Mouse (Mus musculus): ENCODE results near the gene Cdc42se1.
A peak's percentile ranks its signal among the peaks of the same experiment; 100 is the strongest.
"Not testable (repeated sequence)": the region's sequence is repeated elsewhere in the genome, so short reads cannot be mapped to it uniquely, and the experiment has no call there.

Cdc42se1 gene

DNA sequence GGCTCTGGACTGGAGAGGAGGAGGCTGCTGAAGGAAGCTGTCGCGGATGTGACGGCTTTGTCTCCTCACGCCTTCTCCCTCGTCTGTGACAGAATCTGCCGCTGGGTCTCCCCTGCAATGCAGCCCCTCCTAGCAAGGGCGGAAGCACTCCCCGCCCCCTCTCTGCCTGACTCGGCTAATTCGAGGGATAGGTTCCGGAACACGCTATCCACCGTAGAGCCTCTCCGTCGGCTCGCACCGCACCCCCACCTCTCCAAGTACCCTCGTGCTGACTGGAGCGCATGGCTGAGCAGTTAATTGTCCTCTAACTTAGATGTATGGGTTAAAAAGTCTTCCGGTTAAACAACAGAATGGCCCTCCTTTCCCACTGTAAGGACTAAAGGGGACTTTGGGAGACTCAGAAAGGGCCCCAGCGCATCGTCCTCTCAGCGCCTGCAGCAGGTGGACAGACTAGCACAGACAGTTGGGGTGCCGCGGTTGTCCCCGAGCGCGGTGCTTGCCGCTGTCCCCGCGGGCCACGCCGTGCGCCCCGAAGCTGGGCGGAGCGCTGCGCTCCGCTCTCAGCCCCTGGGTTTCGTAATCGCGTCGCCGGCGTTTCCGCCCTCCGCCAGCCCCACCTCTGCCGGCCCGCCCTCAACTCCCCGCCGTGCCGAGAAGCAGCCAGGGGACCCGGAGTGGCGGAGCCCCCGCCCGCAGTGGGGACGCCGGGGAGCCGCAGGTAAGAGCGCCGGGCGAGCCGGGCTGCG is at the start of gene Cdc42se1:
Cdc42se1 (plus strand) TSS at position 585 of the 746 bp plus-strand sequence.
- peak; percentile 99 for DNase-seq

DNA sequence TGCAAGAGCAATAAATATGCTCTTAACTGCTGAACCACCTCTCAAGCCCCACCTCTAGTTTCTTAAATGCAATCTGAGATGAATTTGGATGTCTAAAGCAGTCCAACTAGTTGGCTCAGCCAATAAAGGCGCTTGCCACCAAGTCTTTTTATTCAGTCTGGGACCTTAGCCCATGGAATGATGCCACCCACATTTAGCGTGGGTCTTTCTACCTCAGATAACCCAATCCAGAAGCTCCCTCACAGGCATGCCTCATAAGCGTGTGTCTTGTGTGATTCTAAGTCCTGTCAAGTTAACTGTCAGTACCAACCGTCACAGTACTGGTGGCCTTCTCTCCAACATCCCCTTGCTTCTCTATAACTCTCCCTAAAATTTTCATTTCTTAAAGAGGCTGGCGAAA is 49.6 kb upstream of the Cdc42se1 start:
- DNase-seq, result no peak

DNA sequence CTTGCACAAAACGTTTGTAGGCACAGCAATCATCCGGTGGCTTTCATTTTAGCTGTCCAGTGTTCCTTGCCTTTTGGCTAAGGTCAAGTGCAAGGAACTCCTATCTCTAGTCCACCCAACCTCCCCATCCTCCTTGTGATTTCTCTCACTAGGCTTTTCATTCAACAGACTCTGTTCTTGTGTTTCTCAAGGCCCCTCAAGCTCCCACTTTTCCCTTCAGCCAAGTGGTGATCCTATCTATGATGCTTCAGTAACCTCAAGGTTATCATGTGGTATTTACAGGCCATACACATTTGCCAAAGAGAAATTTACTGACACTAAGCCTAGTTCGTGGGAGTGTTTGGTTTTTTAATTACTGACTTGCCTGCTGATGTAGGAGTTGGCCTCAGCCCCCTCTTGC is 48.6 kb upstream of the Cdc42se1 start:
- DNase-seq, result peak; percentile 51

DNA sequence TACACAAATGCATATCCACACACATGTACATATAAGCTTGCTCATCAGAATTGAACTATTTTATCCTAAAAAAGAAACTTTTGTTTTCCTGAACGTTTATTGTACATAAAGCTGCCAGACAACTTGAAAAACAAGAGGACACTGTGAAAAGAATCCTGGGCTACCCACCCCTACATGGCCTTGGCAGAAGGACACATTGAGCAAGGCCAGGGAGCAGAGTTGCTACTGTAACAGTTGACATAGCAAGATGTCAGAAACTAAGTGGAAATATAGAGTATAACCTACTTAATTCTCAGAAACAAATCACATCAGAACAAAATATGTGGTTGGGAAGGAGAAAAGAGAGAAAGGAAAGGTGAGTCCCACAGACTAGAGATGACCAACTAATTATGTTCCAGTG is 46.7 kb upstream of the Cdc42se1 start:
- no peak for DNase-seq

DNA sequence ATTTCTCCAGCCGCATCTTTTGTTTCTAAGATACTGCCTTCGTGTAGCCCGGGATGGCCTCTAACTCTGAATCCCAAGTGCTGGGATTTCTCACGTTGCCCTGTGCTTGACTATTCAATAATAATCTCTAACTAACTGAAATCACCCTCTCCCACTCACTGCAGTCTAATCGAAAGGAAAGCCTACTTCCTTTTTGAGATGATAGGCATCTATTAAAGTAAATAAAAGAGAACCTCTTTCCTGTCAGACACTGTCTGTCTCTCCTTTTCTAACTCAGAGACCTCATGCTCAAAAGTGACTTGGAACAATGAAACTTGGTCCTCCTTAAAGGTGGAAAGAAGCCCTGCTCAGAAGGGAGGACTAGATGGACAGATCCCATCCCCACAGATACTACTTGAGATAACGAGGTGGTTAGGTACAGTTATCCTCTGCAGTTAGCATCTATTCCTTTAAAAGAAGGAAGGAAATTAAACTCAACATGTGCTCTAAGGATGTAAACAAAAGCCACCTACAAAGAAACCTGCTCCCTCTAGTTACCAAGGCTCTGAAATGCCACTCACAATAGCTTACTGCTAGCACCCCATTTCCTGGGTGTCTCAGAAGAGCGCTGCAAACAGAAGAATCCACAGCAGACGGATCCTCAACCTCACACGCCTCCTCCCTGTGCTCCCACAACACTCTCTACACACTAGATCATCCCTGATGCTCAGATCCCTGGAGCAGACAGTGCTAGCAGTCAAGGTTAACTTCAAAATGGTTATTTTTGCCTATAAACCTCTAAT is 43.5 kb upstream of the Cdc42se1 start:
- DNase-seq, result no peak

DNA sequence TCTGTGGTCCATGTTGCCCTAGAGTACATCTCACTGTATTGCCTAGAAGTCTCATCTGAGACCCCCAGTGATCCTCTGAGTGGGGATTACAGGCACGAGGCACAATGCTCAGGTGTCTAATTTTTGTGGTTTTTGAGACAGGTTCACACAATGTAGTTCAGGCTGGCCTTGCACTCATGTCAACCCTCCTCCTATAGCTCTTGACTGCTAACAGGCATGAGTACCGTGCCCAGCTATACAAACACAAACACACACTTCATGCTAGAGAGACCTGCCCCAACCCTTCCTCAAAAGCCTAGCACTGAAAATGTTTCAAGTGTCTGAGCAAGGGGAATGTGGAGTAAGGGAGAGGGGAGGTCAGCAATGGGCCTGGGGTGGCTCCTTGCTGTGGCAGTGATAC is 42.4 kb upstream of the Cdc42se1 start:
- peak; percentile 75 for DNase-seq

DNA sequence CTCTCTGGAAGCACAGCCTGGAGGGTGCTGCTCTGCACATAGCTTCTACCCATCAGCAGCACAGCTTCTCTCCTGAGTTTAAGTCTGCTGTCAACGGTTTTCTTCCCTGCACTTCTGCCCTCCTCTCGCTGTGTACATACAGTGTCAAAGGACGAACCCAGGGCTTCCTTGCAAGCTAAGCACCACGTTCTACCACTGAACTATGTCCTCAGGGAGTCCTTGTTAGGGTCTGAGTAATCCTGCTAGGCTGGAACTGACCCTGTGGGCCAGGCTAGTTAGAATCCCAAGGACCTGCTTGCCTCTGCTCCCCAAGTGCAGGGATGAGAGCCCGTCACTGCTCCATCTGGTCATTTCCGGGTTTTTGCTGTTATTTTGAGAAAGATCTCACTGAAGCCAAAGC is 41.6 kb upstream of the Cdc42se1 start:
- no peak for DNase-seq

DNA sequence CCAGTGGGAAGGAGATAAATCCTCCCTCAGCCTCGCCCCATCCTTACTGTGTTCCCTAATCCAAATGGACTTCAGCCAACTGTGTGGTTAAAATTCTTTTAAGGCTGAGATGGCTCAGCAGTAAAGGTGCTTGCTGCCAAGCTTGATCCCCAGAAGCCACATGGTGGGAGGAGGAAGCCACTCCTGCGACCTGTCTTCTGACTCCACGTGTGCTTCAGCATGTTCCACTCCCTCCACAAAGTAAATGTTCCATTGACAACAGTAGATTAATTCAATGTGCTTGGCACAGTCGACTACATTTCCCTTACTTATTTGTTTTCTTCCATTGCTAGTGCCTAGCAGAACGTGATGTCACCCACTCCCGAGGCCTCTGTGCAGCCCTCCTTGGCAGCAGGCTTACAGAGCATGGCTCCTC is 33.8 kb upstream of the Cdc42se1 start:
- DNase-seq, result no peak

DNA sequence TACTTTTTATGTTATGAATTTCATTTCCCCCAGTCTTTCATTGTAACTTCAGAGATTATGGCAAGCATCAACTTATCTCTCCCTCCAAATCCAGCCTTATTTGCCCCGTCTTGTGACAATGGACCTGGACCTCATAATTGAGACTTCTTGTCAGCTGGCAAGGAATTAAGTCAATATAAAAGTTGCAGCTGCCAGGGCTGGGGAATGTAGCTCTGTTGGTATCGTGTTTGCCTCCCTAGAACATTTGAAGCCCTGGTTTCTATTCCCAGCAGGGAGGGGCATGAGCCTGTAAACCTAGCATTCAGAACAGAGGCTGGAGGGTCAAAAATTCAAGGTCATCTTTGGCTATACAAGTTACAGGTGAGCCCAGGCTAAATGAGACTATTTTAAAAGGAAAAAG is 32.8 kb upstream of the Cdc42se1 start:
- DNase-seq, result no peak

DNA sequence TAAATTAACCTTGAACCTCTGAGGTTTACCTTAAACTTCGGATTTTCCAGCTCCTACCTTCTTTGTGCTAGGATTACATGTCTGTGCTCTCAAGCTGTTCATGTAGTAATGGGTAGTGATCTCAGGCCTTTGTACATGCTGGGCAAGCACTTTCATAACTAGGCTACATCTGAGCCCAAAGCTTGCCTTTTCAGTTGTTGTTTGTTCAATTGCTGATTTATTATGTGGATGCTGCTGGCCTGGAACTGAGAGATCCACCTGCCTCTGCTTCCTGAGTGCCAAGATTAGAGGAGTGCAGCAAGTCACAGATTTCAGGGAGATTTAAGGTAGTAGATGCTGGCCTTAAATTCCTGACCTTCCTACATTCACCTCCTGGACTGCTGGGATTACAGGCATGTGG is 29.4 kb upstream of the Cdc42se1 start:
- no peak for DNase-seq

DNA sequence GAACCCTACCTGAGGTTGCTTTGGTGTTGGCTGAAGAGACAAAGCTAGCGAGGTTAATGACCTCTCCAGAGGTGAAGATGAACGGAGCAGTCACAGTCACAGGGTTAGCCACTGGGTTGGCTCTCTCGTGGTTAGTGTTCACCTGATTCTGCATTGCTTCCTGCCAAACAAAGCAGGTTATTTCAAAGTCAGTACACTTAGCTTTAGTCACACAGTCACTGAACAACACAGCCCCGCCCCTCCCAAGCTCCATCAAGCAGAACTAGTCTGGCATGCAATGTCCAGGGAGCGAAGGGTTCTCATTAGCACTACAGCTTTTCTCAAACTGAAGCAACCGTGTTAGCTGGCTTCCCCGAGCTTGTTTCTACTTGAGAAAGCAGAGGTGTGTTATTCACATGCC is 28.4 kb upstream of the Cdc42se1 start:
- peak; percentile 93 for DNase-seq

DNA sequence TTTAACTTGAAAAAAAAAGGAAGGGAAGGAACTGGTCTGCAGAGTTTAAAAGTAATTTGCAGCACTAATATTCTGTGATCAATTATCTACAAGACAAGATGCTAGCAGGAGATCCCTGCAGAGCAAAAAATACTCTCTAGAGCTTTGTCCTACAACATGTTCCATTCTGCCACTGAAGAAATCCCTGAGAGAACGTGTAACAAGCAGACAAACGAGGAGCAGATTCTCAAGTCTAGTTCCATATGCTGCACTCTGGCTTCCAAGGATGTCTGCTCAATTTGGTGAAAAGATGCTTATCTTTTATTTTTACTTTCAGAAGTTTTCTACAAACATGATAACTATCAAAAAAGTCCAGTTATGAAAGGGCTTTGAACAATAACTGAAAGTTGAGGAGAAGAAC is 28.0 kb upstream of the Cdc42se1 start:
- no peak for DNase-seq

DNA sequence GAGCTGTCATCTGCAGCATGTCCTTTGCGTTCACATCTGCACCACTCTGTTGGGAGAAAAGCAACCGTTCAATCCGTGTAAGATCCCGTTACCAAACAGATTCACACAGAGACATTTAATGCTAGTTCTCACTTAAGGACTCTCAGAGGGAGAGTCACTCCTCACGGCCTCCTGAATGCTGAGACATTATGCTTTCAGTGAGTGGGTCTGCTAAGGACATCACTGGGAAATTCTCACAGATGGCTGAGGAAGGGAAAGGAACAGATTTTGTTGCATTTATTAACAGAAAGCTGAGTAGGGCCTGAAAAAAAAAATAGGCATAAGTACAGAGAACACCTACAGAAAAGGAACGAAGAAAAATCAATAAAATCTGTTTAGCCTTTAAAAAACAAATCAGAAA is 24.7 kb upstream of the Cdc42se1 start:
- DNase-seq, result no peak

DNA sequence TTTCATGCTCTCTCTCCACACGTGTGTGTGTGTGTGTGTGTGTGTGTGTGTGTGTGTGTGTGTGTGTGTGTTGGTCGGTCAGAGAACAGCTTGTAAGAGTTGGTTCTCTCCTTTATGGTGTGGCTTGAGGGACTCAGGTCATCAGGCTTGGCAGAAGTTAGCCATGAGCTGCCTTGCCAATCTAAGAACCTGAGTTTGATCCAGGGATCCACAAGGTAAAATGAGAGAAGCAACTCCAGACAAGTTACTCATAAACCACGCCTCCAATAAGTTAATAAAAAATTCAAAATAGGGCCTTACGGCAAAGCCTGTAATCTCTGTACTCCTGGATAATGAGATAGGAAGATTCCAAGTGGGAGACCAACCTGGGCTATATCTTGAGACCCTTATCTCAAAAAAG is 20.2 kb upstream of the Cdc42se1 start:
- DNase-seq, result no peak

DNA sequence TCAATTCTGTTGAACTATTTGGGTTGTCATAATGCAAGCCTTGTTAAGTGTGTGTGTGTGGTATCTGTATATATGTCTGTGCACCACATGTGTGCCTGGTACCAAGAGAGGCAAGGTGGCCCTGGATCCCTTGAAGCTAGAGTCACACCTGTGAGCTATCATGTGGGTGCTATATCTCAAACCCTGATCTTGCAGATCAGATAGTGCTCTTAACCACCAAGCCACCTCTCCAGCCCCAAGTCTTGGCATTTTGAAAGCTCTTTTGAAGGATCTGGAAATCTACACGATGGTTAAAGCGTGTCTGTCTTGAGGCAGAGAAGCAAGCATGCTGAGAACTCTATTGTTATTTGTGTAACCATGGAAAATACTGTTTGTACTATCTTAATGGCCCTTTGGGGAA is 17.9 kb upstream of the Cdc42se1 start:
- DNase-seq, result no peak

DNA sequence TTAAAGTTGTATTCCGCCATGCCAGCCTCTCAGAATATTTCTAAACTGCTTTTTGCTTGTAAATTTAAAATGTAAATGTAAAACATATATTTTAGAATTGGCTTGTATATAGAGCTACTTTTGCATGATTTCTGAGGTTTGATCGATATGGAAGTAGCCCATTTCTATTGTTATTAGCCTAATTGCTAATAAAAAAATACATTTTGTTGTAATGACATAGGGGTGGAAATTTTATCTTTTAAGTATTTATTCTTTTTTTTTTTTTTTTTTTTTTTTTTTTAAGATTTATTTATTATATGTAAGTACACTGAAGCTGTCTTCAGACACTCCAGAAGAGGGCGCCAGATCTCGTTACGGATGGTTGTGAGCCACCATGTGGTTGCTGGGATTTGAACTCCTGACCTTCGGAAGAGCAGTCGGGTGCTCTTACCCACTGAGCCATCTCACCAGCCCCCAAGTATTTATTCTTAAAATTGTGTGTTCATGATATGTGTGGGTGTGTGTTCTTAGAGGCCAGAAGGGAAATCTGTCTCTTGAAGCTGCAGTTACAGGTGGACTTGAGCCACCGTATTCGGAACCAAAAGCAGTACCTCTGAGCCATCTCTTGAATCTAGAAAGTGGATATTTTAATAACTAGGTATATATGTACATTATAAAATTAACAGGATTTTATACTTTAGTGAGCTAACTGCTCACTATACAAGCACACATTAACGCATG is 15.5 kb upstream of the Cdc42se1 start:
- not testable (repeated sequence) for DNase-seq

DNA sequence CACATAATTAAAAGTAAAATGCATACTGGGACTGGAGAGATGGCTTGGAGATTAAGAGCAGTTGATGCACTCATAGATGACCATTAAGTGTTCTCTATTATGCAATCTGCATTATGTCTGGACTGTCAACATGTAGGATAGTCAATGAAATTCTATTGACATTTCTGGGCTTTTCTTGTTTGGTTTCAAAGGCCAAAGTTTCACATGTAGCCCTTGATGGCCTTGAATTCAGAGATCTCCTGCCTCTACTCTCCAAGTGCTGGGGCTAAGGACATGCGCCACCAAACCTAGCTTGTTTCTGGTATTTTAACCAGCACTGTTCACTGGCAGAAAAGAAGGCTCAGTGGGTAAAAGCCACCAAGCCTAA is 14.9 kb upstream of the Cdc42se1 start:
- no peak for DNase-seq

DNA sequence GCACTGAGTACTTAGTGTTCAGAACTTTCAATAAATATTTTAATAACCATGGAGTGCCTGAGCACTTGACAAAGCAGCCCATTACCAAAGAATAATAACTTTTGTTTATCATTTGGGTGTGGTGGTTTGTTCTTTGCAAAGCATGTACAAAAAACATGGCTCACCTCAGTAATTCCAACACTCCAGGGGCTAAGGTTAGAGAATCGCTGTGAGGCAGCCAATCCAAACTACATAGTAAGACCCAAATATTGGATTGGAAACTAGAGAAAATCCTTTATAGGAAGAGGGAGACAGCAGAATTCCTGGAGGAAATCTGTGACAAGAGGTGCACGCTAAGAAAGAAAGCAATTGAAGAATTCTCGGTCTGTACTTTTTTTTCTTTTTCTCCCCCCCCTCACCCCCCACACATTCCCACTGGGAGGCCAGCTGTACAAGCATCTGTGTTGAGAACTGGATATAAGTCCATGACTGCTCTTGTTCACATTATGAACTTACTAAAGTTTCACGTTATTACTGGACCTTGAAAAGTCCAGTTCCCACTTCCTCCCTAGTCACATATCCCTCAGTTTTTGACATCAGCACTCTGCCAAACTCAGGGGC is 11.8 kb upstream of the Cdc42se1 start:
- DNase-seq, result no peak

DNA sequence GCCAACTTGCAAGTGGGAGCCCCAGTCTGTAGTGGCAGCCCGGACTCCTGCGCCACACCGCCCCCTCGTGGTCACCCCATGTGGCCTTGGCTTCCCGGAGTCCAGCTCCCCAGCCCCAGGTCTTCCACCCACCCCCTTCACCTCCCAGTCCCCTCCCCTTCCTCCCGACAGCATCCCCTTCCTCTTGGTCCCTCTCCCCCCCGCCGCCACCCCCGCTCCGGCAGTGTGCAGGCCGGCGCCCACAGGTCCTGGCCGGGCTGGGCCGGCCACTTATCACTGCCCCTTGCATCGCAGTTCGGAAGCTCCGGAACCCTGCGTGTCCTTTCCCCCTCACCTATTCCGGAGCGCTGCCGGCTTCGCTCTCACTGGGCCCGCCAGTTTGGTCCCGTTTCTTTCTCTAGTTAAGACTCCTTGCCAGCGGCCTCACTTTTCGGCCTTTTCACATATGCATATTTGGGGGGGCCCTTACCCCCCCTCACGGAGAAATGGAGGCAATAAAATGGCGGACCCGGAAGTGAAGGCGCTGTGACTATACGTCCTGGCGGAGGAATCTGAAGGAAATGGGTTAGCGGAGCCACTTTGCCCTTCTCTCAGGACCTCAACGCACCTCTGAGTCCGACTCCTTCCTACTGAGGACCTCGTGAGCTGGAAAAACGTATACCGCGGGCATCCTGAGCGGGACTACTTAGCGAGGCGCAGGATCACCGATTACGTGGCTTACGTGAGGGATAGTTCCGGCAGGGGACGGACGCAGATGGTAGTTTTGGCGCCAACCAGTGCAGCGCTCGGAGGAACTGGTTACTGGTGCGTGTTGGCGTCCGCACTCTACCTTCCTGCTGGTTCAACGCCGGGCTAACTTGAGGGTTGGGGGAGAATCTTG is 11.0 kb upstream of the Cdc42se1 start, which contains the start of gene Gabpb2:
Gabpb2 (minus strand) TSS at position 662 of the 880 bp plus-strand sequence.
- DNase-seq, result peak; percentile 100

DNA sequence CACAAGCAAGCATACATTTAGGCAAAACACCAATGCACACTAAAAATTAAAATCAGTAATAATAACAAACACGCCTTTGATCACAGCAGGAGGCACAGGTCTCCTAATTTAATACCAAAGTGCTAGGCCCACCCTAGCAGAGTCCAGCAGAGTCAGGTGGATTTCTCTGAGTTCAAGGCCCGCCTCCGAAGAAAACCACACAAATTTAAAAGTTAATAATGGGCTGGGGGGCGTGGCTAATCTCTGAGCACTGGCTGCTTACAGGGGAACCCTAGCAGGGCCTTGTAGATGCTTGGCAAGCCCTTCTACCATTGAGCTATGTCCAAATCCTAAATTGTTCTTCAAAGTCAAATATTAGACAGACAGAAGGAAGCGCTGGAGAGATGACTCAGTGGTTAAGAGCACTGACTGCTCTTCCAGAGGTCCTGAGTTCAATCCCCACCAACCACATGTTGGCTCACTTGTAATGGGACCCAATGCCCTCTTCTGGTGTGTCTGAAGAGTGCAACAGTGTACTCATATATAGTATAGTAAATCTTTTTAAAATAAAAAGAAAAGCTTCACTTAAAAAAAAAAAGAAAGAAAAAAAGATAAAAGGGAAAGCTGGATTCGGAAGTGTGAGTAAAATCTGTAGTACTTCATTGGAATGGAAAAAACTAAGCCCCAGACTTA is 9.9 kb upstream of the Cdc42se1 start:
- peak; percentile 87 for DNase-seq

DNA sequence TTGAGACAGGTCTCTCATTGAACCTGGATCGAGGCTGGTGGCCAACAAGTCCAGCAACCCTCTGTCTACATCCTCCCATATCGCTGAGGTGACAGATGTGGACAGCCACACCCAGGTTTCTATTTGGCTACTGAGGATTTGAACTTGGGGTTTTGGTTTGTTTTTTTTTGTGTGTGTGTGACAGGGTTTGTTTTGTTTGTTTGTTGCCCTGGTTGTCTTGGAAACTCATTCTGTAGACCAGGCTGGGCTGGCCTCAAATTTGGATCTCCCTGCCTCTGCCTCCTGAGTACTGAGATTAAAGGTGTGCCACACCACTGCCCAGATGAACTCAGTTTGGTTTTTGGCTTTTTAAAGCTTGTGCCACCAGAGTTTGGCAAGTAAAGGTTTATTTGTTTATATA is 5.5 kb upstream of the Cdc42se1 start:
- no peak for DNase-seq

DNA sequence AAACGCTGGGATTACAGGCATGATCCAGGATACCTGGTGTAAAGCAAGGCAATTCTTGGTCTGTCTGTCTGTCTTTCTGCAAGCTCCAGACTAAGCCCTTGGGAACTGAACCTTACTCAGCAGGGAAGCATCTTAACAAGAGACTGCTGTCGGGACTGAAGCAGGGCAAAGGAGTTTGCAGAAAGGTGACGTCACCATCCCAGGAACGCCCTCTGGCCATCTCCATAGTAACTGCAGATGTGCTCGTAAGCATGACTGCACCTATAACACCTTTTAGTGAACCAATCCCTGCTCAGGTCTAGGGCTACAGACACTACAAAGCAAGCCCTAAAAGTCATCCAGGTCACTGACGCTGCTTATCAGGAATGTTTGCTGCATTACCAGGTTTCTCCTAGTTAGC is 4.2 kb upstream of the Cdc42se1 start:
- peak; percentile 89 for DNase-seq
